Comparison of ENCODE assay signal across 19 mouse cellular contexts in the genomic region with DNA sequence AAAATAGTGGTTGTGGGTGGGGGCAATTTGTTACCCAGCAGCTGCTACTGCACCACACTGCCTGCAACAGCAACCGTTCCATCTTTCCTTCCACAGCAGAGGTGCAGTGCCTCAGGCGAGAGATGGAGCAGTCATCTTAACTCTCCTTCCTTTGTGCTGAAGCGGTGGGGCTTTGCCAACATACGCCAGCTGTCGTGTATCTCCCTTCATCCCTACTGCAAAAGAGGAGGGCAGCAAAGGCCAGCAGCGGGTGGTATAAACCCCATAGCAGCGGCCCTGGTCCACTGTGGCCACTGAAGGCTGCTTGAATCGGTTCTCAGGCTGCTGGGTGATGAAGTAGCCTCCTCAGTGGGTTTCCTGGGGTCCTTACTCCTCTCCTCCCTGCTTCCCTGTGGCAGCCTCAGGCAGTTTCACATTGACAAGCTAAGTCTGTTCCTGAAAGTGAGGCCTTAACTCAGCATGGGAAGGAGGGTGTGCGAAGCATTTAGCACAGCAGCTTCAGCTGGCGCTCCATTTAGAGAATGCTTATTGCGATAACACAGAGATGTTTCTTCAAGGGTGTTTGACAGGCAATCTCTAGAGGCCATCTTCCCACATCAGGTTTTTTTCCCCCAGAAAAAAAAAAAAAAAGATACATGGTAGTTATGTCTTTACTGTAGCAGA. TPM values are rescaled to one million over a fixed set of nuclear protein-coding genes. Genes with fewer than 3 reads are reported as not detected.
DNase-seq lines count a peak whose midpoint lies in the region; ATAC-seq and TF ChIP-seq lines count a peak whose summit lies in the region.
"Had no signal": no experiment of that assay in that cellular context is flagged by ENCODE, and none has a peak within 500 bp of the region (broad histone marks: within the 10 kb centered on the region; RNA-seq: fewer than 3 reads in every experiment).

No protein-coding gene starts in this region.

- ATAC-seq in forebrain, embryonic 15.5 days (replicated peaks): no peak
- no peak for ATAC-seq in forebrain, embryonic 16.5 days
- no peak for ATAC-seq in kidney, embryonic 15.5 days (replicated peaks; ENCODE audit: low FRiP score)
- peak; percentile 61 for ATAC-seq in neural tube, embryonic 13.5 days (ENCODE audit: low read depth)
- no peak for ATAC-seq in neural tube, embryonic 14.5 days (ENCODE audit: low read depth)
- ATAC-seq: activated CD4-positive, CD25-positive, alpha-beta regulatory T cell, adult 4 months; intestine, postnatal 0 days had no signal

- H3K9ac ChIP-seq in forebrain, embryonic 15.5 days (replicated peaks): no peak overlapping the region
- H3K9ac ChIP-seq in forebrain, embryonic 16.5 days (replicated peaks; ENCODE audit: low read depth, low read length): no peak overlapping the region
- no peak overlapping the region for H3K9ac ChIP-seq in kidney, embryonic 15.5 days
- H3K9ac ChIP-seq in neural tube, embryonic 13.5 days: peak overlapping the region; percentile 49
- H3K9ac ChIP-seq in neural tube, embryonic 14.5 days (replicated peaks; ENCODE audit: low read depth, low read length): no peak overlapping the region
- H3K9ac ChIP-seq: limb, embryonic 13.5 days; liver, embryonic 15.5 days had no signal

- H3K4me3 ChIP-seq in forebrain, embryonic 15.5 days: no peak overlapping the region
- H3K4me3 ChIP-seq in forebrain, embryonic 16.5 days (replicated peaks; ENCODE audit: low read length): no peak overlapping the region
- no peak overlapping the region for H3K4me3 ChIP-seq in kidney, embryonic 15.5 days (replicated peaks)
- no peak overlapping the region for H3K4me3 ChIP-seq in neural tube, embryonic 13.5 days
- H3K4me3 ChIP-seq in neural tube, embryonic 14.5 days (ENCODE audit: low read depth, low read length): no peak overlapping the region
- no peak overlapping the region for H3K4me3 ChIP-seq in gastrocnemius, adult 2 months
- H3K4me3 ChIP-seq: layer of hippocampus, adult 2 months; left cerebral cortex, adult 2 months; limb, embryonic 13.5 days; liver, embryonic 15.5 days had no signal

- 0 out of 2 replicates have a peak, but pooled peaks cover 4% of the 10 kb centered on the region for H3K4me1 ChIP-seq in forebrain, embryonic 15.5 days
- H3K4me1 ChIP-seq in forebrain, embryonic 16.5 days (replicated peaks; ENCODE audit: control insufficient read depth, insufficient read depth, low read length): 0 out of 2 replicates have a peak, but pooled peaks cover 2% of the 10 kb centered on the region
- H3K4me1 ChIP-seq in kidney, embryonic 15.5 days: peaks cover 7% of the 10 kb centered on the region
- H3K4me1 ChIP-seq in neural tube, embryonic 13.5 days (replicated peaks): peaks cover 25% of the 10 kb centered on the region
- peaks cover 6% of the 10 kb centered on the region; the same call in 1 of the 2 replicates for H3K4me1 ChIP-seq in neural tube, embryonic 14.5 days (ENCODE audit: control insufficient read depth, insufficient read depth, low read length)
- H3K4me1 ChIP-seq: liver, embryonic 15.5 days had no signal

- H3K4me2 ChIP-seq in forebrain, embryonic 15.5 days (replicated peaks): no peak overlapping the region
- H3K4me2 ChIP-seq in forebrain, embryonic 16.5 days (ENCODE audit: low read length): no peak overlapping the region
- H3K4me2 ChIP-seq in kidney, embryonic 15.5 days: no peak overlapping the region
- no peak overlapping the region for H3K4me2 ChIP-seq in neural tube, embryonic 13.5 days
- no peak overlapping the region; the same call in 1 of the 2 replicates for H3K4me2 ChIP-seq in neural tube, embryonic 14.5 days (ENCODE audit: low read depth, low read length)
- H3K4me2 ChIP-seq: limb, embryonic 13.5 days; liver, embryonic 15.5 days had no signal

- no peaks in the 10 kb centered on the region for H3K36me3 ChIP-seq in forebrain, embryonic 15.5 days
- H3K36me3 ChIP-seq in forebrain, embryonic 16.5 days (ENCODE audit: control insufficient read depth, insufficient read depth): no peaks in the 10 kb centered on the region
- H3K36me3 ChIP-seq in kidney, embryonic 15.5 days: no peaks in the 10 kb centered on the region
- no peaks in the 10 kb centered on the region for H3K36me3 ChIP-seq in neural tube, embryonic 13.5 days
- H3K36me3 ChIP-seq in neural tube, embryonic 14.5 days (ENCODE audit: control insufficient read depth, insufficient read depth, low read length): no peaks in the 10 kb centered on the region
- H3K36me3 ChIP-seq: limb, embryonic 13.5 days; liver, embryonic 15.5 days had no signal

- no peak for DNase-seq in kidney, postnatal 14 days
- DNase-seq in neural tube, embryonic 10.5 days (ENCODE audit: extremely low spot score, low spot score): no peak
- DNase-seq in gastrocnemius, adult 2 months: no peak
- DNase-seq: adrenal gland, postnatal 25 days; cerebellum, postnatal 36 days; right cerebral cortex, postnatal 14 days; thymus, postnatal 36 days had no signal

- H3K27me3 ChIP-seq in forebrain, embryonic 15.5 days: no peaks in the 10 kb centered on the region
- H3K27me3 ChIP-seq in forebrain, embryonic 16.5 days (replicated peaks; ENCODE audit: control insufficient read depth, insufficient read depth, low read length): no peaks in the 10 kb centered on the region
- H3K27me3 ChIP-seq in kidney, embryonic 15.5 days: no peaks in the 10 kb centered on the region
- no peaks in the 10 kb centered on the region for H3K27me3 ChIP-seq in neural tube, embryonic 13.5 days
- H3K27me3 ChIP-seq in neural tube, embryonic 14.5 days (ENCODE audit: control insufficient read depth, insufficient read depth, low read length): no peaks in the 10 kb centered on the region
- H3K27me3 ChIP-seq: limb, embryonic 13.5 days; liver, embryonic 15.5 days had no signal

- WGBS in forebrain, embryonic 15.5 days: 63% methylated on average over 11 of the region's 11 CpGs
- 73% methylated on average over 11 of the region's 11 CpGs for WGBS in forebrain, embryonic 16.5 days
- 62% methylated on average over 11 of the region's 11 CpGs for WGBS in kidney, embryonic 15.5 days
- WGBS in neural tube, embryonic 13.5 days: 48% methylated on average over 11 of the region's 11 CpGs
- 53% methylated on average over 11 of the region's 11 CpGs for WGBS in neural tube, embryonic 14.5 days

- TF ChIP-seq CTCF in gastrocnemius, adult 2 months (IDR thresholded peaks at IDR 0.05): no peak

- H3K27ac ChIP-seq in forebrain, embryonic 15.5 days (replicated peaks): peak overlapping the region; percentile 59; the same call in 1 of the 2 replicates
- no peak overlapping the region for H3K27ac ChIP-seq in forebrain, embryonic 16.5 days (ENCODE audit: low read length)
- peak overlapping the region; percentile 49; the same call in 1 of the 2 replicates for H3K27ac ChIP-seq in kidney, embryonic 15.5 days
- peak overlapping the region; percentile 83 for H3K27ac ChIP-seq in neural tube, embryonic 13.5 days (replicated peaks)
- H3K27ac ChIP-seq in neural tube, embryonic 14.5 days (ENCODE audit: low read depth, low read length): peak overlapping the region; percentile 62
- H3K27ac ChIP-seq in gastrocnemius, adult 2 months: no peak overlapping the region
- H3K27ac ChIP-seq: layer of hippocampus, adult 2 months; left cerebral cortex, adult 2 months; liver, embryonic 15.5 days; macrophage had no signal

- no peaks in the 10 kb centered on the region for H3K9me3 ChIP-seq in forebrain, embryonic 15.5 days
- no peaks in the 10 kb centered on the region for H3K9me3 ChIP-seq in forebrain, embryonic 16.5 days (ENCODE audit: control insufficient read depth, low read length)
- no peaks in the 10 kb centered on the region for H3K9me3 ChIP-seq in kidney, embryonic 15.5 days (replicated peaks)
- no peaks in the 10 kb centered on the region for H3K9me3 ChIP-seq in neural tube, embryonic 13.5 days
- no peaks in the 10 kb centered on the region for H3K9me3 ChIP-seq in neural tube, embryonic 14.5 days (ENCODE audit: control insufficient read depth, low read length)
- H3K9me3 ChIP-seq: limb, embryonic 13.5 days; liver, embryonic 15.5 days had no signal

- intact Hi-C loops in gastrocnemius, adult 2 months (cut with DNase I): no loop called here

RNA-seq across cellular contexts. Expression of a gene that starts 32.5 kb away (rescaled TPM):
- polyA plus RNA-seq in forebrain, embryonic 15.5 days (2015; fragmentation: Nextera tagmentation; extraction: Ambion mirVana): 71.3 and 73.4 TPM in 2 replicates
- polyA plus RNA-seq in forebrain, embryonic 16.5 days (2015; fragmentation: Nextera tagmentation; extraction: Ambion mirVana): 72.2 and 73.0 TPM in 2 replicates
- polyA plus RNA-seq in kidney, embryonic 15.5 days (2015; fragmentation: Nextera tagmentation; extraction: Ambion mirVana): 35.1 and 37.3 TPM in 2 replicates
- 84.9 and 87.4 TPM in 2 replicates for polyA plus RNA-seq in neural tube, embryonic 13.5 days (2015; fragmentation: Nextera tagmentation; extraction: Ambion mirVana)
- polyA plus RNA-seq in neural tube, embryonic 14.5 days (2014; fragmentation: Nextera tagmentation; extraction: Ambion mirVana): 108 and 115 TPM in 2 replicates
- total RNA-seq in gastrocnemius, adult 2 months (2021): 10 to 100 TPM; 42.5 to 43.5 TPM

RNA-seq across cellular contexts. Expression of a gene that starts 32.7 kb away (rescaled TPM):
- 31.6 and 34.2 TPM in 2 replicates for polyA plus RNA-seq in forebrain, embryonic 15.5 days (2015; fragmentation: Nextera tagmentation; extraction: Ambion mirVana)
- polyA plus RNA-seq in forebrain, embryonic 16.5 days (2015; fragmentation: Nextera tagmentation; extraction: Ambion mirVana): 35.0 and 37.6 TPM in 2 replicates
- polyA plus RNA-seq in kidney, embryonic 15.5 days (2015; fragmentation: Nextera tagmentation; extraction: Ambion mirVana): 14.5 and 15.3 TPM in 2 replicates
- polyA plus RNA-seq in neural tube, embryonic 13.5 days (2015; fragmentation: Nextera tagmentation; extraction: Ambion mirVana): 34.0 and 35.5 TPM in 2 replicates
- 39.2 and 47.8 TPM in 2 replicates for polyA plus RNA-seq in neural tube, embryonic 14.5 days (2014; fragmentation: Nextera tagmentation; extraction: Ambion mirVana)
- 10 to 100 TPM; 29.6 to 31.8 TPM for total RNA-seq in gastrocnemius, adult 2 months (2021)

Comparison
In these comparisons a context has a peak if more than half of its experiments do, and no peak if none do; other contexts are left out.
1. H3K27ac ChIP-seq: peak in forebrain, embryonic 15.5 days (single experiment), kidney, embryonic 15.5 days (single experiment), neural tube, embryonic 13.5 days (single experiment) and neural tube, embryonic 14.5 days (single experiment); none in forebrain, embryonic 16.5 days (single experiment) and gastrocnemius, adult 2 months (single experiment).